Mouse (Mus musculus): ENCODE measurements around the gene Higd1c.
"Not testable (repeated sequence)": the region's sequence is repeated elsewhere in the genome, so short reads cannot be mapped to it uniquely, and the experiment has no call there.

The Higd1c gene

DNA sequence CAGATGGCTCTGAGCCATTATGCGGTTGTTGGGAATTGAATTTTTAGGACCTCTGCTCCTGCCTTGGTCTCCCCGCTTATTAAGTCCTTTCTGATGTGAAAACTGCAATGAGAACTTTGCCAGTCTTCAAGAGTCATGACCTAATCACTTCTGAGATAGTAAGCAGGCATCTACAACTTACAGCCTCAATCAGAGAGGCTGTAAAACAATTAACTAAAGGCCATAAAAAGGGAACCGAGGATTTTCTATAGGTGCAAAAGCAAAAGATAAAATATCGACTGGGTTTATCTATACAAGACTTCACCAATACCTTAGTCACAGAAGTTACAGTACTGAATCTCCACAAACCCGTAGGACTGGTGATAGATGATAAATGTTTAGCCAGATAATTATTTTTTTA lies 8.5 kb upstream of the Higd1c start:
- DNase-seq (ENCODE audit: low read depth), result no peak

DNA sequence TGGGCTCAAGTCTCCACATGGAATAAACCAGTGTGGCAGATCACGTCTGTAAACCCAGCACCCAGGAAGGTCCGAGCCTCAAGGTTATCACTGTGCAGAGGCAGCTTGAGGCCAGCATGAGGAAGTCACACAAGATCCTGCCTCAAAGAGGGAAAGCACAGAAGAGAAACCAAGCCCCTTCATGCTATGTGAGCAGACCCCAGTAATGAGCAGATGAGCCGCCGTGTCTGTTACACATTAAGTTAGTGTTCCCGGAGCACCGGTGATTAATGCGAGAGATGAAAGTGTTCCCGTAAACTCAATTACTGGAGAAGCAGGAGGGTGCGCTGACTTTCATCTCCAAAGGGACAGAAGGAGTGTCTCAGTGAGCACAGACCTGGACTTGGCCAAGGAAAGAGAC lies 1.6 kb downstream of the Higd1c start:
- DNase-seq (ENCODE audit: low read depth), result not testable (repeated sequence)

DNA sequence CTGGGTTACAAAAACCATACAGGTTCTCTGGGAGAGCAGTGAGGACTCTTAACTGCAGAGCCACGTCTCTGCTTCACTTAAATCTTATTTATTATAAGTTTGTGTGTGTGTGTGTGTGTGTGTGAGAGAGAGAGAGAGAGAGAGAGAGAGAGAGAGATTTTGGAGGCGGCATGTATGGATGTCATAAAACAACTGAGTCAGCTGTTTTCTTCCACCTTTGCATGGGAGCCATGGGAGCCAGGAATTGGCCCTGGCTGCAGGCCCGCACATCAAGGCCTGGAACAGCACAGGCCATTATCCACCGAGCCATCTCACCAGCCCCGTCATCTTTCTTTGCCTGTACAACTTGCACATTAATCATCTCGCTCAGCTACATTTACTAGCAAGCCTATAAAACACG lies 2.8 kb downstream of the Higd1c start:
- no peak for DNase-seq (ENCODE audit: low read depth)

DNA sequence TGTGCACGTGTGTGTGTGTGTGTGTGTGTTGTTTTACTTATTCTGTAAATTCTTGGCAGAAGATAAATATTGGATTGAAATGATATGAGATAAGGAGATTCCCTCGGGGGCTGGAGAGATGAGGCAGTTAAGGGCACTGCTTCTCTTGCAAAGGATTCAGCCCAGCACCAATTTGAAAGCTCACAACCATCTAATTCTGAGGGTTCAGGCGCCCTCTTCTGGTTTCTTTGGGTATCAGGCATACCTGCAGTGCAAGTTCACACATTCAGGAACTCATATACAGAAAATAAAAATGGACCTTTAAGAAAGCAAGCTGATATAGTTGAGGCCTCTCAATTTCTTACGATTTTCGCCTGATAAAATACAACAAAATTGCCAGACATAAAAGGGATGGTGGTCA lies 10.7 kb downstream of the Higd1c start:
- peak; percentile 53 for DNase-seq (ENCODE audit: low read depth)

GRCm38 (mm10) chr15:100377847-100378505 lies 13.6 kb downstream of the Higd1c start:
- not testable (repeated sequence) for DNase-seq (ENCODE audit: low read depth)

DNA sequence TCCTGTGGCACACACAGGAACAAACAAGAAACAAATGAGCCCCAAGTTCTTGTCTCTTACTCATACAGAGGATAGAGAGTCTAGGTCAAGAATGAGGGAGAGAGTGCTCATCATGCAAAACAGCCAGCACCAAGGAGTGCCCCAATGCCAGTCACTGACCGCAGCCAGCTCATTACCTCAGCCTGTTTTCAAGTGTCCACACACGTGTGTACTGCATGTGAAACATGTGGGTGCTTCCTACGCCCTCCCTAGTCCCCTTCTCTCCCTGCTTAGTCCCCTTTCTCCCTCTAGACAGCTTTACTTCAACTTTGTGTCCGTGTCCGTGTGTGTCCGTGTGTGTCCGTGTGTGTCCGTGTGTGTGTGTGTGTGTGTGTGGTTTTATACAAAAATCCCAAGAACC lies 15.3 kb downstream of the Higd1c start:
- no peak for DNase-seq (ENCODE audit: low read depth)

- no peak for DNase-seq (ENCODE audit: low read depth)
Measured at GRCm38 (mm10) chr15:100380104-100380503, 15.8 kb downstream of the Higd1c start.

GRCm38 (mm10) chr15:100385705-100386104 lies 21.4 kb downstream of the Higd1c start:
- DNase-seq (ENCODE audit: low read depth), result no peak

DNA sequence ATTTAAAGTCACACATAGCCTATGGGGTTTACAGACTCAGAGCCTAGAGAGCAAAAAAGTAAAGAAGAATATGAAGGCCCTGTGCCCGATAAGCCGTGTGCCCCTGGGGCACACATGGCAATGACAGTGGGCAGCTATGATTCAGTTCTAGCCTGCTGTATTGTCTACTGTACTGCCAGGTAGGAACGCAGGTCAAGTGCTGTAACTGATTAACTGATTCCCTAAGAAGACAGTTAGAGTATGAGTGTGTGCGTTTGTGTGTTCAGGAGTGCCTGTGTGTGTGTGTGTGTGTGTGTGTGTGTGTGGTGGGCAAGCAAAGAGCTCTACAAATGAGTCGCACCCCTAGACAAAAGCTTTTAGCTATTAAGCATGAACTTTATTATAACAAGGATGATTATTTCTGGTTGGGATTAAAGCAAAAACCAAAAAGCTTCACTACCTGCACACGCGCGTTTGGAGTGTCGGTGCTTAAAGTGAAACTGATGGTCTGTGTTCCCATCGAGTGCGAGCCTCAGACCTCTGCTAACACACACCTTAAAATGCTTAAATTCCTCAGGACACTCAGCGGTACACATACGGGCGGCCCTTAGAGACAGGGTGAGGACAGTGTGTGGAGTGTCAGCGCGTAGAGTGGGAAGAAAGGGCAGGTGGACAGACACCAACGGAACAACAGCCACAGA lies 23.3 kb downstream of the Higd1c start:
- DNase-seq (ENCODE audit: low read depth), result no peak

DNA sequence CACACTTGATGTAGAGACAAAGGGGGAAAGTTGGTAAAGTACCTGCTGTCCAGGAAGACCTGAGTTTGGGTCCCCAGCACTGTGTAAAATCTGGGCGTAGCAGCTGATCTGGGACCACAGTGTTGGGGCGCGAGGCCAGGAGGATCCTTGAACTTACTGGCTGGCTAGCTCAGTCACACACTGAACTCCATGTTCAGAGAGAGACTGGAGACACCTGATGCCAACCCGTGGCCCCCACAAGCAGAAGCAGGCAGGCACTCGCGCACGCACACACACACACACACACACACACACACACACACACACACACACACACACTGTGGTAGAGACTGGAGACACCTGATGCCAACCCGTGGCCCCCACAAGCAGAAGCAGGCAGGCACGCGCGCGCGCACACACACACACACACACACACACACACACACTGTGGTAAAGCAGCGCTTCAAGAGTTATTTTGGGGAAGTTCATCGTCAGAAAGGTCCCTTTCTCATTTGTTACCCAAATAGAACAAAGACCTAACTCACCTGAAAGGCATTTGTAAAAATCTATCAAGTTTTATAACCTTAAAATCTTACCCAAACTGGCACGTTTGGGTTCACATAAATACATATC lies 24.0 kb downstream of the Higd1c start:
- no peak for DNase-seq (ENCODE audit: low read depth)

- no peak for DNase-seq (ENCODE audit: low read depth)
Measured at GRCm38 (mm10) chr15:100388886-100389285, 24.5 kb downstream of the Higd1c start.

GRCm38 (mm10) chr15:100391066-100391465 lies 26.7 kb downstream of the Higd1c start:
- no peak for DNase-seq (ENCODE audit: low read depth)

- DNase-seq (ENCODE audit: low read depth), result no peak
Measured at GRCm38 (mm10) chr15:100391599-100391998, 27.3 kb downstream of the Higd1c start.

- DNase-seq (ENCODE audit: low read depth), result no peak
Measured at GRCm38 (mm10) chr15:100393016-100393415, 28.7 kb downstream of the Higd1c start.

- no peak for DNase-seq (ENCODE audit: low read depth)
Measured at GRCm38 (mm10) chr15:100395561-100395960, 31.2 kb downstream of the Higd1c start.

DNA sequence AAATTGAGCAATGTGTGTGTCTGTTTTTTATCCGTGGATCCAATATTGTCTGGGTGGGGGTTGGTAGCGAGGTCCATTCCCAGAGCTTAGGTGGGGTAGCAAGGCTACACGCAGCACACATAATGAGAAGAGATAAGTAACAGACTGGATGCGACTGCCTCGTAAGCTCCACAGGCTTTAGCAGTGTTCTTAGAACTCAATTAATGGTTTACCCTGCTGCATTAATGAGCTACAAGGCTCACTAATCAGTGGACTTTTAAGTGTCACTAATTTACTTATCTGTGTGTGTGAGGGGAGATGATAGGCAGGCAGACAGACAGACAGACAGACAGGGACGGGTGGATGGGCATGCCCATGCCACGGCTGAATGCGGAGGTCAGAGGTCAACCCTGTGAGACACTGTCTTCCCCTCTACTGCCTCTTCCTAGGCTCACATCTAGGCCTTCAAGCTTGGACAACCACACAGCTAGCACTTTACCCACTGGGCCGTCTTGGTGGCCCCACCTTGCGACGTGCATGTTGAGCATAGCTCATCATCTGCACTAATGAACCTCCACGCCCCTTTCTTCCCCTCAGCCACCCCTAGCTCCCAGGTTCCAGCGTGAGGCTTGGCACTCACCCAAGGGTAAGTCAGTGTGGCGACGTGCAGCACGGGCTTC lies 36.4 kb downstream of the Higd1c start:
- no peak for DNase-seq (ENCODE audit: low read depth)

DNA sequence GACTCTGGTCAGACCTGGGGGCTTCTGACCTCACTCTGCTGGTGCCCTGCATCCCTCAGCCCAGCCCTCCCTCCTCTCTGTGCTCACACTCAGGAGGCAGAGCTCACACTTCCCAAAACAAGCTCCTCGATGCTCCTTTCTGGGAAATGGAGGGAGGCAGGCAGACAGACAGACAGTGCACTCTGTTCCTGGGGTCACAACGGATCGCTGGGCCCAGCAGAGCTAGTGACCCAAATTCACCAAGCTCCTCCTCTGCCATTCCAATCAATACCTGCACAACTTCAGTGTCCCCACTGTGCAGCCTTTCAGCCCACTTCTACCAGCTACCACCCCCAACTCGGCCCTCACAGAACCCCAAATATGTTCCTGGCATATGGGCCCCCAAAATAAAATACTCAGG lies 37.5 kb downstream of the Higd1c start:
- DNase-seq (ENCODE audit: low read depth), result no peak

DNA sequence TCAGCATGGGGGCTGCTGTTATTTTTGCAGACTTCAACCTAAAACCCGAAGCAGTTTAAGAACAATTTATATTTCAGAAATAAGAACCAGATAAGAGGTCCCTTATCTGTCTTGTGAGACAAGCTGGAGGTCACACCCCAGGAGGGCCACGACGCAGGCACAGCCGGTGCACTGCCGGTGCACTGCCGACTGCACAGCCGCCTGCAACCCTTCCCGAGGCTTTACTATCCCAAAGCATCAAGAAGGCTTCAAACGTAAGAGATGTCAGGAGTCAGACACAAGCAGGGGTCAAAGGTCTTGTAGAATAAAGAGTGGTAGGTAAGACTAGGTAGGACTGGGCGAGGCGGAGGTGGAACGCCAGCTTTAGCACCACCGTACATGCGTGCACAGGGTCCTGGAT lies 38.0 kb downstream of the Higd1c start:
- no peak for DNase-seq (ENCODE audit: low read depth)

DNA sequence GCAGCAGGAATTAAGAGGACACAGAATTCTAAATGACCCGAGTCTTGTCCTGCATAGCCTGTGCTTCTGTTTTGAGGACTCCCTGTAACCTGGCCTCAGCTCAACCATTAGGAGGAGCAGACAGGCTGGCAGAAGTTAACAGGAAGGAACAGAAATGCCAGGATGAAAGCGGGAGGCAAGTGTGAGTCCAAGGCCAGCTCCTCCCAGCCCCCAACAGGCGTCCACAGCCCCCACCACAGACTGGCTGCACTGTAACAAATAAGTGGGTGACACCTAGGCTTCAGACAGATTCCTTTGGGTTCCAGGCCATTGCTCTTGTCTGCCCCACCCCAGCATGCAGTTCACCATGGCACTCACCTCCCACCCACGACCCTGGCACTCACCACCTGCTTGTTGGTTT lies 38.5 kb downstream of the Higd1c start:
- DNase-seq (ENCODE audit: low read depth), result no peak

DNA sequence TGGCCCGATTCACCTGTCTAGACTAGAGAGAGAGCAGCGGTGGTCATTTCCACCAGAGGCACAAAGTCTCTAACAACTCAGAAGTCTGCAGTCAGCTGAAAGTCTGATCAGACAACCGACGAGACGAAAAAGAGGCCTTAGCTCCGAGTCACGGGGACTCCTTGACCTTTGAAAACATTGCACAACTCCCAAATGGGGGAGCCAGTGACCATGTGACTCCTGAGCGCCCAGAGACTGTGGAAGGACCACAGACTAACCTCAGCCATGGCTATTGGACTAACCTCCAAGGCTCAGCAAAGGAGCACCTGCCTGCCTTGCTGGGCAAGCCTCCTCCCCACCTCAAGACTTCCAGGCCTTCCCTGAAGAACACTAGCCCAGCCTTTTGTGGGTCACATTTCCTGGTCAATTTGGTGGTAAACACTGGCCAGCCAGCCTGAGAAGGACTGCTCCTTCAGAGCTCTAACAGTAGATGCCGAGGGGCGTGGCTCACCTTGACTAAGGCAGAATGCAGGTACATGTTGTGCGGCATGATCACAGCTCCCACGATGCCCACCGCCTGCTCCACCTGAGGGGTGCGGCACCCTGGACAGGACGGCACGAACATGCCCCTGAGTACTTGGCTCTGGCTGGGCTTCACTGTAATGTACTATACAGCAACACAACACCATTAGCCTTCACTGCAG lies 39.1 kb downstream of the Higd1c start:
- DNase-seq (ENCODE audit: low read depth), result no peak

DNA sequence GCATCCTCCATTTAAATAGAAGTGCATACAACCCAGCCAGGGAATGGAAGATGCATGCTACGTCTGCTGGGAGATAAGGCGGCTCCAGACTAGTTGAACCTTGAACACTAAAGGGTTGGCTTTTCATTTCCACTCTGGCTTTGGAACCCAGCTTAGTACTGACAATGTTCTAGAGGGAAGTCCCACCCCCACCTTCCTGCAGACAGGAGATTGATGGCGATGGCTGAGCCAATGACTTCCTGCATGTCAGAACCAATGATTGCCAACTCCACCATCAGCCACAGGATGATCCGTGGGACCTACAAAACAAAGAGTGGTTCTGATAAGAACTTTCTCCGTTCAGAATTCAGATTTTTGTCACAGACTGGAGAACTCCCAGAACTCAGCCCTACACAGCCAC lies 41.7 kb downstream of the Higd1c start:
- DNase-seq (ENCODE audit: low read depth), result no peak

DNA sequence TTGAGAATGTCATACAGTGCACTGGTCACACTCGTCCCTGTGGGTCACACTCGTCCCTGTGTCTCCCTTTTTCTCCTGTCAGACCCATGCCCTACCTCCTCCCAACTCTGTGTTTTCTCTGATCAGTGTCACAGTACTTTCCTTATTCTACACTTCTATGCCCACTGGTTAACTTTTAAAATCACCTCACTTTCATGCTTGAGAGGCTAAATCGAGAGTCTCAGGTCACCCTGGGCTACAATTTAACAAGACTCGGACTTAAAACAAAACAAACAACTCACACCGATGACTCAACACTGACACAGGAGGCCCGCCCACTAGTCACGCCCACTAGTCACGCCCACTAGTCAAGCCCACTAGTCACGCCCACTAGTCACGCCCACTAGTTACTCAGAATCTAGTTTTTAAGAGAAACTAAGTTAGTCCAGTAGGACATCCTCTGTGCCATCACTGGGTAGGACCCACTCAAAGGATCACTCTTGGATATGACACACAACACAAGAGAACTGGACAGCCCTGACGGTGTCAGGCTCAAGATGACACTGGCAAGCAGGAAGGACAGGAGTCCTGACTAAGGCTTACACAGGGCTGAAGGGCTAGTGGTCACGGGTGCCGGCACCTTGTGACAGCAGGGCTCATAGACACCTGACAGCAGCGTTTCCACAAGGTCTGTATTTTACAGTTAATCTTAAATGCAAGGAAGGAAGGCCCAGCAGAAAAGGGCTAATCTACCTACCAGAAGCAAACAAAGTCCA lies 46.8 kb downstream of the Higd1c start:
- DNase-seq (ENCODE audit: low read depth), result peak; percentile 22
